Mouse (Mus musculus) thymus, postnatal 36 days (tissue): ENCODE results near the gene Nckap5.

Experiments used
- DNase-seq, 2 experiments: peaks; one replicate each; pipeline ENCODE4 v3.0.0; 2022; ENCODE audit warnings: mixed read lengths in 2 of 2

Nckap5 gene

GRCm38 (mm10) chr1:126764201-126764600, 66.4 kb downstream of the Nckap5 start:
- DNase-seq = no peak

- DNase-seq = no peak
Observed at GRCm38 (mm10) chr1:126763192-126763591, 67.4 kb downstream of the Nckap5 start.

GRCm38 (mm10) chr1:126760386-126760785, 70.2 kb downstream of the Nckap5 start:
- no peak for DNase-seq

GRCm38 (mm10) chr1:126755682-126756081, 74.9 kb downstream of the Nckap5 start:
- no peak for DNase-seq

GRCm38 (mm10) chr1:126753611-126754010, 77.0 kb downstream of the Nckap5 start:
- DNase-seq = no peak

- no peak for DNase-seq
Observed at GRCm38 (mm10) chr1:126752247-126753037, 78.2 kb downstream of the Nckap5 start.

GRCm38 (mm10) chr1:126751137-126751536, 79.5 kb downstream of the Nckap5 start:
- DNase-seq = no peak

GRCm38 (mm10) chr1:126750156-126750555, 80.4 kb downstream of the Nckap5 start:
- DNase-seq = no peak

- DNase-seq = no peak
Observed at GRCm38 (mm10) chr1:126747914-126748313, 82.7 kb downstream of the Nckap5 start.

GRCm38 (mm10) chr1:126745482-126746136, 85.0 kb downstream of the Nckap5 start:
- no peak for DNase-seq

GRCm38 (mm10) chr1:126744631-126745305, 85.8 kb downstream of the Nckap5 start:
- no peak for DNase-seq

GRCm38 (mm10) chr1:126738291-126738640, 92.3 kb downstream of the Nckap5 start:
- DNase-seq = no peak

GRCm38 (mm10) chr1:126737554-126738290, 92.9 kb downstream of the Nckap5 start:
- peak; percentile 3 to 6 for DNase-seq

- no peak for DNase-seq
Observed at GRCm38 (mm10) chr1:126731691-126732090, 98.9 kb downstream of the Nckap5 start.

- no peak for DNase-seq
Observed at GRCm38 (mm10) chr1:126726400-126727055, 104.1 kb downstream of the Nckap5 start.

- no peak for DNase-seq
Observed at GRCm38 (mm10) chr1:126725628-126726367, 104.8 kb downstream of the Nckap5 start.

- no peak for DNase-seq
Observed at GRCm38 (mm10) chr1:126721917-126722316, 108.7 kb downstream of the Nckap5 start.

GRCm38 (mm10) chr1:126719733-126720348, 110.8 kb downstream of the Nckap5 start:
- DNase-seq = no peak

GRCm38 (mm10) chr1:126706611-126707010, 124.0 kb downstream of the Nckap5 start:
- no peak for DNase-seq

- no peak for DNase-seq
Observed at GRCm38 (mm10) chr1:126700978-126701320, 129.7 kb downstream of the Nckap5 start.
